Mouse (Mus musculus) cerebellum, postnatal 10 days (tissue): Measurements from ENCODE around the gene Smox.

Experiments used
- DNase-seq, 2 experiments: peaks; one replicate each; pipeline ENCODE4 v3.0.0; 2021; ENCODE audit warnings: mixed read lengths in 2 of 2

The Smox gene

DNA sequence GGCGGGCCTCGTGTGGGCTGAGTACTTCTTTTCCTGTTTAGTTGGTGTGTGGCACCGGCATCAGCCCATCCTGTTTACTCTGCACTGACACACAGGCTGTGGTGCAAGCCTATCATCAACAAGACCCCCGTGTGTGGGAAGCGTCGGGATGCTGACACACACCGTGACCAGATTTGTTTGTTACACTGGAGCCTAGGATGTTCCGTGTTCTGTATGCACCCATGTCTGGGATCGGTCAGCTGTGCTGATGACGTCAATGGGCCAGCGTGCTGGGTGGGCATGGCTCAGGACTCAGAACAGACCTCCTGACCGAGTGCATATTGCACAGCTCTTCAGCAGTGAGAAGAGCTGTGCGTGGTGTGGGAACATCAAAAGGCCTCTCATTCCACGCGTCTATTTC lies 6.2 kb upstream of the Smox start:
- no peak for DNase-seq

GRCm38 (mm10) chr2:131486046-131486445 lies 5.2 kb upstream of the Smox start:
- DNase-seq, result no peak

- peak in 1 of 2 experiments; percentile 57 for DNase-seq
These were observed 4.0 kb upstream of the Smox start for GRCm38 (mm10) chr2:131487337-131487736.

- peak in 1 of 2 experiments; percentile 46 for DNase-seq
These were observed 3.0 kb upstream of the Smox start for GRCm38 (mm10) chr2:131488261-131488660.

GRCm38 (mm10) chr2:131488870-131489269 lies 2.4 kb upstream of the Smox start:
- DNase-seq, result no peak

GRCm38 (mm10) chr2:131489591-131489990 lies 1.7 kb upstream of the Smox start:
- peak; percentile 93 for DNase-seq

GRCm38 (mm10) chr2:131491707-131492595 lies 655 bp downstream of the Smox start:
- peak; percentile 86 to 92 for DNase-seq

DNA sequence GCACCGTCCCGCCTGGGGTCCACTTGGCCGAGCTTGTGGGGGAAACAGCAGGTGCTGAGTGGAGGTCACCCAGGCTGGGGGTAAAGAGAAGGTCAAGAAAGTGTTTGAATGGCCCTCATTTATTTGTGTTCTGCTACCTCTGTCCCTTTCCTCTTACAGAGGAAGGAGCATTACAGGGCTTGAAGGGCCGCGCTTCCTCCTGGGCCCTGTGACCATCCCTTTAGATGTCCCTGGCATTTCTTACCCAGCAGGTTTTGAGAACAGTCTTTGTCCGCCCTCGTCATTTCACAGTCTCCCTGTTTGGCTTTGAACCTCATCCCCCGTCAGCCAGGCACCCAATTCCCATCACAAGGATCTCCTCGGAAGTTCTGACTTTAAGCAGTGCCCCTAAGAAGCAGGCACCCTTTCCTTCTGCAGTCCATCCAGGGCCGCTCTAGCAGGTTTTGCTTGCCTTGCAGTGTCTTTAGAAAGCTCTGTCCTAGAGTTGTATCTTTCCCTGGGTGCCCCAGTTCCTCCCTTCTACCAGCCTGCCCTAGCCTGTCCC lies 1.4 kb downstream of the Smox start:
- DNase-seq, result no peak

DNA sequence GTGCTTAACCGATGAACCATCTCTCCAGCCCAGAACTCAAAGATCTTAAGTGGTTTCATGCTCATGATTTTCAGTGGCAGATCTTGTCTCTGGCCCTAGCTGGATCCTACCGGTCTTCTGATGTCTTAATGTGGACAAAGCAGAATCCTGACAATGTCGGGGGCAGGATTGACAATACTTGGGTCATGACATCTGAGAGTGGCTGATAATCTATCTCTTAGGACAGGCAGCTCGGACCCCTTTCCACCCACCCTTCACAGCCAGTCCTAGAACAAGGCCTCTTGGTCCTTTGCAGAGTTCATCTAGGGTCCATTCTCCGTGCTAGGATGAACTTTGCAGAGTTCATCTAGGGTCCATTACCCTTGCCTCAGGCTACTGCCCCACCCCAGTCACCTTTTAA lies 2.1 kb downstream of the Smox start:
- DNase-seq, result no peak

DNA sequence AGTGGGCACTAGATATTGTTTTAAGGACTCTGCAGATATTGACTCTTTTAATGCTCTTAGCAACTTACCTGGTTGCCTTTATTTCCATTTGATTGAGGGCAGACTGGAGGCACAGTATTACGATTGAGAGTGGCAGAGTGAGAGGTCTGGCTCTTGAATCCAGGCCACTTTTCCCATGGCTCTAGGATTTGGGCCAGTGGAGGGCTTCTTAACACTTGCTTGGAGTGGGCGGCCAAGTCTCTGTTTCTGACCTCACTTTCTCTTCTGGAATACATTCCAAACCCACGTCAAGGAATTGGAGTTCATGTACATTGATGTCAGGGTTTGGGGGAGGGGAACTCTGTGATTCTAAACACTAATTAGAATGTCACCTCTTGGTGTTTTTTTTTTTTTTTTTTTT lies 4.0 kb downstream of the Smox start:
- DNase-seq, result peak in 1 of 2 experiments; percentile 70

GRCm38 (mm10) chr2:131496125-131496820 lies 5.0 kb downstream of the Smox start:
- no peak for DNase-seq

GRCm38 (mm10) chr2:131497224-131497856 lies 6.0 kb downstream of the Smox start:
- no peak for DNase-seq

DNA sequence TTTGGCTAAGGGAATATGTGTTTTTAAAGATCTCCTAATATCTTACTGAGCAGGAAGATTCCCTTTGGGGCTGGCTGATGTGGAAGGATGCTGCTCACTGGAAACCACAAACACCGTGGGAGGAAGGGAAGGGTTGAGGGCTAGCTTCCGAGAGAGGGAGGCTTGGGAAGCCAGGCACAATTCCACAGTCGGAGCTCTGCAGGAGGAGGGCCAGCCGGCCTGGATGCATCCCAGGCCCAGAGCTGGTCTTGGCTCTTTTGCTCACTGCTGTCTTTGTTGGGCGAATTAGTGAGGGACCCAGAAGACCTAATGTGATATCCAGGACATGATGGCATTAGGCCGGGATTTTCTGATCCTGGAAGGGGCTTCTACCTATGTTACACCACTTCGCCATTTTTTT lies 6.9 kb downstream of the Smox start:
- peak; percentile 76 to 85 for DNase-seq

DNA sequence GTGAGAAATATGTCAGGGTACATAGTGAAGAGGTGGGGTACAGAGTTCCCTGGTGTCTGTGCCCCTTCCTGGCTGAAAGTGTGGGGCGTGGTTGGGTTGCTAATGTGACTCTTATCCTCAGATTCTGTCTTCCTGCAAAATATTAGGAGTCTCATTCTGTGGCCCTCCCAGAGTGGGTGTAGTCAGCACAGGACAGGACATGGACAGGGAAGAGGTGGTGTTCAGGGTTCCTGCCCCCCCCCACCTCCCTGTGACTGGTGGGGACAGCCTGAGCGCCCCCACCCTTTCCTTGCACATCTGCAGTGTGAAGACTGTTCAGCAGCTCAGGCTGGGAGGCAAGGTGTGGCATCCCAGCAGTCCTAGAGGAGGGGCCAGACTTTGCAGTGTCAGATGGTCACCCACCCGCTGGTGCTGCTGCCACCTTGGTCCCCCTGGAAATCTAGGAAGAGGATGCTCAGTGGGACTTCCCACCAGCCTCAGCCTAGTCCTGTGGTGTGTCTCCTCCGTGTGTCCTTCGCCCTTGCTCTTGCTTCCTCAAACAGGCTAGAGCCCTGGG lies 8.1 kb downstream of the Smox start:
- no peak for DNase-seq

GRCm38 (mm10) chr2:131501886-131502285 lies 10.6 kb downstream of the Smox start:
- peak in 1 of 2 experiments; percentile 46 for DNase-seq

- peak in 1 of 2 experiments; percentile 33 for DNase-seq
These were observed 11.3 kb downstream of the Smox start for GRCm38 (mm10) chr2:131502561-131502960.

GRCm38 (mm10) chr2:131505431-131505830 lies 14.1 kb downstream of the Smox start:
- no peak for DNase-seq

GRCm38 (mm10) chr2:131506358-131506757 lies 15.1 kb downstream of the Smox start:
- peak; percentile 54 to 69 for DNase-seq

- peak in 1 of 2 experiments; percentile 52 for DNase-seq
These were observed 17.2 kb downstream of the Smox start for GRCm38 (mm10) chr2:131508501-131508900.

- DNase-seq, result peak; percentile 85 to 90
These were observed 18.5 kb downstream of the Smox start for GRCm38 (mm10) chr2:131509671-131510313.

- DNase-seq, result no peak
These were observed 19.2 kb downstream of the Smox start for GRCm38 (mm10) chr2:131510531-131510930.

GRCm38 (mm10) chr2:131513477-131513876 lies 22.2 kb downstream of the Smox start:
- DNase-seq, result peak in 1 of 2 experiments; percentile 66
